Mouse (Mus musculus) E14TG2a.4 (cell line): ENCODE results near the gene Nckap5.

Experiments
- H3K27me3 ChIP-seq: 2 replicates; pipeline ENCODE4 v1.6.1; 2014; ENCODE audit warnings: low read length, control low read depth; ENCODE audit not compliant: insufficient read depth
- H3K36me3 ChIP-seq: 2 replicates; pipeline ENCODE4 v1.6.1; 2014; ENCODE audit warnings: low read length, control low read depth; ENCODE audit not compliant: insufficient read depth
- H3K4me1 ChIP-seq: replicated peaks from 2 replicates; pipeline ENCODE4 v1.6.1; 2014; ENCODE audit warnings: low read depth, low read length, control low read depth
- H3K4me3 ChIP-seq: replicated peaks from 2 replicates; pipeline ENCODE4 v1.5.1; 2014; ENCODE audit warnings: mild to moderate bottlenecking, low read length
- H3K9me3 ChIP-seq: 2 replicates; pipeline ENCODE4 v1.6.1; 2014; ENCODE audit warnings: low read length, control low read depth
- CTCF ChIP-seq: conservative IDR thresholded peaks from 2 replicates; pipeline ENCODE4 v1.5.1; 2014; ENCODE audit warnings: low read length
- NANOG ChIP-seq: IDR thresholded peaks from 2 replicates; pipeline ENCODE4 v1.6.1; 2014; ENCODE audit warnings: borderline replicate concordance, low read length, mixed read lengths
- POU5F1 ChIP-seq: IDR thresholded peaks from 2 replicates; pipeline ENCODE4 v1.6.1; 2014; ENCODE audit warnings: low read length, borderline replicate concordance

Gene Nckap5

DNA sequence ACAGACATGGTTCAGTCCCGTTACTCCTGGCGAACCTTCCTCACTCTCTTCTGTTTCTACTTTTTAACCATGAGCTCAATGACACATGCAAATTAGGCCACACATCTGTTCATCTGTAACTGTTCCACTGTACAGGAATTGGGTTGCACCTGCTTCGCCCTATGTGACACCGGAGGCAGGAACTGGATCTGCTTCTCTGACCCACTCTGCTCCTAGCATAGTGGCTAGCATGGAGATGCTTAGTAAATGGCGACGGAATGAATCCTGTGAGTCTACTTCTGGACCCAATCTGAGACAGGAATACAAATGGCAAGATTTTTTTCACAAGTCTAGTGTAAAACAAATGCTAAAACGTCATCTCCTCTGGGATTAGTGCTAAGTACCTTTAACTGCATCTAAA is 663.1 kb downstream of the Nckap5 start:
- H3K36me3 ChIP-seq: no peaks in the 10 kb centered on the region
- H3K4me3 ChIP-seq: no peak overlapping the region
- no peak for TF ChIP-seq NANOG
- no peak for TF ChIP-seq POU5F1
- TF ChIP-seq CTCF: no peak
- H3K9me3 ChIP-seq: no peaks in the 10 kb centered on the region
- no peaks in the 10 kb centered on the region for H3K27me3 ChIP-seq
- H3K4me1 ChIP-seq: peaks cover 8% of the 10 kb centered on the region; the same call in 1 of the 2 replicates

DNA sequence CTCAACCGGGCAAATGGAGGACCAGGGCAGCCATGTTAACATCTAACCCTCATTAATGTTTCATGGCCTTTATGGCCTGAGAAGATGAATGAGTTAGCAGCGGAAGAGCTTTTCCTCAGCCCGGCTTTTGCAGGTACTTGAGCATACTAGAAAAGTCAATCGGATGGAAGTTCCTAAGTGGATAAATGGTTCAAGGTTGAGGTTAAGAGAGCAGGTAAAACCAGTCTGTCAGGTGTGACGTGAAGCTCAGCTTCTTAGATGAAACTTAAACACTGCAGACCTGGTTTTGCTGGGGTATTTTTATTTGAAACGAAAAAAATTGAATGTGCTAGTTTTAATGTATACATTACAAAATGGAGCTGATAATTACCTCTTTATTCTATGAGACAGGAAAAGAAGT is 671.3 kb downstream of the Nckap5 start:
- TF ChIP-seq CTCF (no peak), POU5F1 (no peak), NANOG (no peak)
- no peaks in the 10 kb centered on the region for H3K9me3 ChIP-seq
- no peak overlapping the region for H3K4me3 ChIP-seq
- H3K4me1 ChIP-seq: no peaks in the 10 kb centered on the region
- no peaks in the 10 kb centered on the region for H3K27me3 ChIP-seq
- H3K36me3 ChIP-seq: no peaks in the 10 kb centered on the region

GRCm38 (mm10) chr1:126155816-126156215 is 674.8 kb downstream of the Nckap5 start:
- no peak overlapping the region for H3K4me3 ChIP-seq
- no peaks in the 10 kb centered on the region for H3K36me3 ChIP-seq
- peaks cover 17% of the 10 kb centered on the region for H3K9me3 ChIP-seq
- no peaks in the 10 kb centered on the region for H3K4me1 ChIP-seq
- TF ChIP-seq CTCF: no peak
- TF ChIP-seq POU5F1: no peak
- TF ChIP-seq NANOG: no peak
- H3K27me3 ChIP-seq: no peaks in the 10 kb centered on the region

GRCm38 (mm10) chr1:126153516-126154234 is 676.9 kb downstream of the Nckap5 start:
- Histone ChIP-seq H3K27me3 (no peaks in the 10 kb centered on the region), H3K36me3 (no peaks in the 10 kb centered on the region), H3K9me3 (peaks cover 18% of the 10 kb centered on the region), H3K4me3 (no peak overlapping the region), H3K4me1 (no peaks in the 10 kb centered on the region; the same call in 1 of the 2 replicates)
- TF ChIP-seq POU5F1: no peak
- no peak for TF ChIP-seq CTCF
- no peak for TF ChIP-seq NANOG

DNA sequence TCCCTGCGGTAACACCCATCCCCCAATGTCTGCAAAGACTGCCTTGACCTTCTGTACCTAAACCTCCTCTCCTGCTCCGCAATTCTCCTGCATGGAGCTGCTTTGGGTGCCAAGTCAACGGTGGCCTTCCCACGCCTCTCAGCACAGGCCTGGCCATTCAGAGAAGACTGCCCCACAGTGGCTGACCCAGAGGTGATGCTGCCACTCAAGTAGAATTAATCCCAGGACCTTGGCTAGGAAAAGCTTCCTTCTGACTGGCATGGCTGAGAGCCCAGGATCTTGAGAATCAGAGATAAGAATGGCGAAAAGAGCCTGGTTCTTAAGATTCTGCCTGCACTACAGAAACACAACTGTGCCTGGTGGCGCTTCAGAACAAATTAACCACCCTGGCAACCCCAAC is 678.4 kb downstream of the Nckap5 start:
- Histone ChIP-seq H3K4me3 (no peak overlapping the region), H3K9me3 (peaks cover 18% of the 10 kb centered on the region), H3K27me3 (no peaks in the 10 kb centered on the region), H3K36me3 (no peaks in the 10 kb centered on the region), H3K4me1 (no peaks in the 10 kb centered on the region; the same call in 1 of the 2 replicates)
- TF ChIP-seq NANOG: no peak
- no peak for TF ChIP-seq POU5F1
- TF ChIP-seq CTCF: no peak

DNA sequence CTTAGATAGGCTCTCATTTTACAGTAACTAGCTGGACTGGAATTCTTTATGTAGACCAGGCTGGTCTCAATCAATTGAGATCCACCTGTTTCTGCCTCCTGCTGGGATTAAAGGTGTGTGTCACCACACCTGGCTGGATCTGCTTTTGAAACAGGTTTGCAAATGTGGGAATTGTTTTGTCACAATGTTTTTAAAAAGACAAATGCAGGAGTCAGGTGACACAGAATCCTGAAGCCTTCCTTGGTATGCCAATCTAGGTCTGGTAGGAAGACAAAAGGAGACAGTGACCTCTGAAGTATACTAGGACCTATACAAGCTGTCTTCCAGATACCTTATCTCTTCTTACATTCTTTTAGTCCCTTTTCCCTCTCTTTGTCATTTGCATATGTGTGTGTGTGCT is 680.6 kb downstream of the Nckap5 start:
- Histone ChIP-seq H3K27me3 (no peaks in the 10 kb centered on the region), H3K4me3 (no peak overlapping the region), H3K4me1 (no peaks in the 10 kb centered on the region; the same call in 1 of the 2 replicates), H3K9me3 (peaks cover 18% of the 10 kb centered on the region), H3K36me3 (no peaks in the 10 kb centered on the region)
- TF ChIP-seq NANOG (no peak), POU5F1 (no peak), CTCF (no peak)

- H3K9me3 ChIP-seq: peaks cover 3% of the 10 kb centered on the region; the same call in 1 of the 2 replicates
- no peaks in the 10 kb centered on the region for H3K27me3 ChIP-seq
- H3K4me3 ChIP-seq: no peak overlapping the region
- no peaks in the 10 kb centered on the region for H3K4me1 ChIP-seq
- TF ChIP-seq NANOG (no peak), POU5F1 (no peak), CTCF (no peak)
- H3K36me3 ChIP-seq: no peaks in the 10 kb centered on the region
Measured at GRCm38 (mm10) chr1:126135717-126136116, 694.9 kb downstream of the Nckap5 start.

DNA sequence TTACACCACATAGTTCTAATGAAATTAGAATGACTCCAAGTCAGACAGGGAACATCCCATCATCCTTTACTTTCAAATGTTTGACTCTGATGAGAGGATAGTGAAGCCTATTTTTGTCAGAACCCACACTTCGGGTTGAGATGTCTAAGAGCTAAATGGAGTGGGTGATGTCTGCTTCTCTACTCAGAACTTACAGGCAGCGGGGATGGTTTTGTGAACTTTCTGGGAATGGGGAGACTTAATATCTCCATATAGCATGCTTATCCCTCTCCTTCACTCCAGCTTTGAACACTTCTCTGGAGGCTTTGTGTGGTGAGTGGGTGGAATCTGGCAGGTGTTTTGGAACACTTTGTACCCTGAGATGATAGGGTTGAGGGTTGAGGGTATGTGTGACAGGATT is 698.3 kb downstream of the Nckap5 start:
- no peak for TF ChIP-seq NANOG
- no peak for TF ChIP-seq CTCF
- TF ChIP-seq POU5F1: no peak
- H3K27me3 ChIP-seq: peaks cover 8% of the 10 kb centered on the region
- H3K36me3 ChIP-seq: no peaks in the 10 kb centered on the region
- no peak overlapping the region for H3K4me3 ChIP-seq
- peaks cover 15% of the 10 kb centered on the region for H3K4me1 ChIP-seq
- H3K9me3 ChIP-seq: peaks cover 5% of the 10 kb centered on the region; the same call in 1 of the 2 replicates

DNA sequence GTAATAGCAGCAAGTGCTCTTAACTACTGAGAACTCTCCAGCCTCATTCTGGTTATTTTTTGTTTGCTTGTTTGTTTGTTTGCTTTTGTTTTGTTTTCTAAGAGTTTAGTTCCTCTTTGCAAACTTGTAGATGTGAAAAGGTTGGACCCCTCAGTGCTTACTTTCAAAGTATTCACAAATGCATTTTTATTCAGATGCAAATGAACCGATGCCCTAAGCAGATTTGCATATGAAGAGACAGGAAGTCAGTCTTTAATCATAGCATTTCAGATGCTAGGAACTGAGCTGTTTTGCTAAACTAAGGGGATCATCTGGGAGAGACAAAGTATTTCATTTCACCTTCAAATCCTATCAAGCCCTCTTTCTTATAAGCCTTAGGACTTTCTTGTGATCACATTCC is 701.5 kb downstream of the Nckap5 start:
- H3K9me3 ChIP-seq: peaks cover 7% of the 10 kb centered on the region; the same call in 1 of the 2 replicates
- peaks cover 26% of the 10 kb centered on the region for H3K27me3 ChIP-seq
- no peaks in the 10 kb centered on the region for H3K36me3 ChIP-seq
- TF ChIP-seq NANOG (peak; percentile 88), POU5F1 (peak; percentile 97), CTCF (no peak)
- H3K4me1 ChIP-seq: peaks cover 15% of the 10 kb centered on the region
- no peak overlapping the region for H3K4me3 ChIP-seq
